Comparison of ENCODE assay signal across 8 mouse cellular contexts in the genomic region with DNA sequence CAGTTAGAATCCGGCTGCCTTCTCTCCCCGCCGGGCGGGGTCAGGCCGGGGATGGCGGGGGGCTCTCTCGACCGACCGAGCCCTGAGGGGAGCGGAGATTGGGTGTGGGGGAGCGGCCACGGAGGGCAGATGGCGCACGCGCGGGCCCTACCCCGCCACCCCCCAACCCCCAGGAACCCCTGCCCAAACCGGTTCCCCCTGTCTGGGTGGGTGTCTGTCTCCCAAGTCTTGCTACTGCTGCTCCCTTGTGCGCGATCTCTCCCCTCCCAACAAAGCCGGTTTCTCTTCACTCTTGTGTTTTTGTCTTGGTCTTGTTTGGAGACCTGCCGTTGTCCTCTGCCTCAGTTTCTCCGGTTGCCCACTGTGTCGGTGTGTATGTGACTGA. TPM values are rescaled to one million over a fixed set of nuclear protein-coding genes. Genes with fewer than 3 reads are reported as not detected.
DNase-seq lines count a peak whose midpoint lies in the region; ATAC-seq lines count a peak whose summit lies in the region.

No protein-coding gene starts in this region.

- H3K9ac ChIP-seq in heart, embryonic 16.5 days (ENCODE audit: low read length) = peak overlapping the region; percentile 97

- peak overlapping the region; percentile 87 for H3K4me2 ChIP-seq in heart, embryonic 16.5 days (ENCODE audit: low read depth, low read length)

- peaks cover 3% of the 10 kb centered on the region for H3K4me1 ChIP-seq in brown adipose tissue, adult 24 weeks (ENCODE audit: control insufficient read depth, insufficient read depth, insufficient read length, low read length)
- H3K4me1 ChIP-seq in heart, embryonic 16.5 days (ENCODE audit: control insufficient read depth, insufficient read depth, low read length) = peaks cover 10% of the 10 kb centered on the region

- H3K4me3 ChIP-seq in brown adipose tissue, adult 24 weeks (ENCODE audit: insufficient read depth, low read depth, low read length) = peak overlapping the region; percentile 96
- peak overlapping the region; percentile 99 for H3K4me3 ChIP-seq in heart, embryonic 16.5 days (ENCODE audit: low read length)

- peak; percentile 12 for DNase-seq in layer of hippocampus, adult 9-11 months
- DNase-seq in layer of hippocampus, postnatal 14 days (ENCODE audit: low spot score in 2 of 2) = no peak
- no peak for DNase-seq in adrenal gland, adult (ENCODE audit: inconsistent age in 2 of 2, low spot score in 1 of 2)
- no peak for DNase-seq in MN1 (ENCODE audit: low spot score)
- no peak for DNase-seq in urinary bladder, postnatal 36 days (ENCODE audit: low spot score in 2 of 2)

- H3K27me3 ChIP-seq in heart, embryonic 16.5 days (ENCODE audit: control insufficient read depth, insufficient read depth, low read length) = no peaks in the 10 kb centered on the region

- 0% methylated on average over 22 of the region's 24 CpGs for WGBS in heart, embryonic 16.5 days

- H3K9me3 ChIP-seq in heart, embryonic 16.5 days (replicated peaks; ENCODE audit: control insufficient read depth, low read length) = no peaks in the 10 kb centered on the region

- ATAC-seq in heart, embryonic 16.5 days (replicated peaks; ENCODE audit: extremely low read depth, insufficient read depth, low FRiP score) = peak; percentile 64
- peak; percentile 35; the same call in 1 of the 2 replicates for ATAC-seq in megakaryocyte-erythroid progenitor cell, adult 5-6 weeks (replicated peaks; ENCODE audit: low FRiP score, low TSS enrichment, poor library complexity, severe bottlenecking)

- 0 out of 2 replicates have a peak overlapping the region, but pooled peaks have one; percentile 27 for H3K27ac ChIP-seq in brown adipose tissue, adult 24 weeks (replicated peaks; ENCODE audit: low read depth, low read length)
- H3K27ac ChIP-seq in heart, embryonic 16.5 days (ENCODE audit: low read length) = peak overlapping the region; percentile 75

- no peaks in the 10 kb centered on the region for H3K36me3 ChIP-seq in heart, embryonic 16.5 days (ENCODE audit: control insufficient read depth, insufficient read depth)

RNA-seq across cellular contexts. Expression of gene Rabgap1, which starts 9.3 kb away (rescaled TPM):
- 10 to 100 TPM; 84.8 to 91.7 TPM for total RNA-seq in layer of hippocampus, postnatal 14 days (2021)
- polyA plus RNA-seq in brown adipose tissue, adult 24 weeks (2012; ENCODE audit: insufficient read depth, insufficient read length, missing spikeins) = 16.6 and 26.6 TPM in 2 replicates
- 25.6 and 27.9 TPM in 2 replicates for polyA plus RNA-seq in heart, embryonic 16.5 days (2015; fragmentation: Nextera tagmentation; extraction: Ambion mirVana)
- total RNA-seq in megakaryocyte-erythroid progenitor cell, adult 5-6 weeks (2014; fragmentation: Nextera tagmentation) = 25.0 and 28.0 TPM in 2 replicates
- 39.7 and 49.2 TPM in 2 replicates for total RNA-seq in megakaryocyte-erythroid progenitor cell, adult 5-6 weeks (2017)

RNA-seq across cellular contexts. Expression of gene Zbtb6, which starts 9.4 kb away (rescaled TPM):
- total RNA-seq in layer of hippocampus, postnatal 14 days (2021) = 10 to 100 TPM; 13.2 to 14.5 TPM
- 6.8 and 8.7 TPM in 2 replicates for polyA plus RNA-seq in brown adipose tissue, adult 24 weeks (2012; ENCODE audit: insufficient read depth, insufficient read length, missing spikeins)
- polyA plus RNA-seq in heart, embryonic 16.5 days (2015; fragmentation: Nextera tagmentation; extraction: Ambion mirVana) = 3.7 and 4.4 TPM in 2 replicates
- 11.4 and 12.4 TPM in 2 replicates for total RNA-seq in megakaryocyte-erythroid progenitor cell, adult 5-6 weeks (2014; fragmentation: Nextera tagmentation)
- total RNA-seq in megakaryocyte-erythroid progenitor cell, adult 5-6 weeks (2017) = 29.2 and 30.6 TPM in 2 replicates

RNA-seq across cellular contexts. Expression of gene Zbtb26, which starts 9.4 kb away (rescaled TPM):
- total RNA-seq in layer of hippocampus, postnatal 14 days (2021) = 1 to 10 TPM; 8.6 to 8.9 TPM
- polyA plus RNA-seq in brown adipose tissue, adult 24 weeks (2012; ENCODE audit: insufficient read depth, insufficient read length, missing spikeins) = 3.1 and 3.2 TPM in 2 replicates
- polyA plus RNA-seq in heart, embryonic 16.5 days (2015; fragmentation: Nextera tagmentation; extraction: Ambion mirVana) = 4.5 and 4.6 TPM in 2 replicates
- total RNA-seq in megakaryocyte-erythroid progenitor cell, adult 5-6 weeks (2014; fragmentation: Nextera tagmentation) = 10.7 and 11.8 TPM in 2 replicates
- 8.7 and 13.7 TPM in 2 replicates for total RNA-seq in megakaryocyte-erythroid progenitor cell, adult 5-6 weeks (2017)

RNA-seq across cellular contexts. Expression of gene Rc3h2, which starts 29.7 kb away (rescaled TPM):
- 10 to 100 TPM; 82.3 to 87.9 TPM for total RNA-seq in layer of hippocampus, postnatal 14 days (2021)
- polyA plus RNA-seq in brown adipose tissue, adult 24 weeks (2012; ENCODE audit: insufficient read depth, insufficient read length, missing spikeins) = 8.0 and 12.3 TPM in 2 replicates
- polyA plus RNA-seq in heart, embryonic 16.5 days (2015; fragmentation: Nextera tagmentation; extraction: Ambion mirVana) = 9.1 and 9.3 TPM in 2 replicates
- total RNA-seq in megakaryocyte-erythroid progenitor cell, adult 5-6 weeks (2014; fragmentation: Nextera tagmentation) = 37.6 and 40.7 TPM in 2 replicates
- 23.6 and 33.5 TPM in 2 replicates for total RNA-seq in megakaryocyte-erythroid progenitor cell, adult 5-6 weeks (2017)
